Mouse (Mus musculus) CD8-positive naive resting alpha-beta T cell, adult 57 days (primary cell): ENCODE data around the gene Vmn2r35. TPM values are rescaled to one million over a fixed set of nuclear protein-coding genes. Genes with fewer than 3 reads are reported as not detected.

ENCODE experiments used
- total RNA-seq: library from RNA; stranded (reverse); gene quantifications from one replicate; pipeline ENCODE4 v1.2.4, GENCODE M21; 2023

Vmn2r35 gene
- total RNA-seq, result not detected

DNA sequence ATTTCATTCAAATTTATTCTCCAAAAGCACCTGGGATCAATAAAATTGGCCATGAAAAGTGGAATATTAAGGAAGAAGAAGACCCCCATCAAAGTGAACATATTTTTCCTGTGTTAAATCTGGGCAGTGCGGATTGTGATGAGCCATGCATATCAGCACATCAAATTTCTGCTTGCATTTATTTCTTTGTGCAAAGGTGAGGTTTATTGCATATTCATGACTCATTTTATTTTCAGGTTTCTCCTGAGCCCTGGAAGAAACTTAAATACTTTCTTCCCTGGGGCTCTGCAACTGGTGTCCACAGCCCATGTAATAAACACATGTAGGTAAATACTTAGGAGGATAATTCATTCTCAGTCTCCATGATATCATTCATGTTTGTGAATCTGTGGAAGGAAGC, at the start of gene Vmn2r35:
Vmn2r35 (minus strand) TSS at position 101 of the 400 bp plus-strand sequence.

Other genes with a start within 250 kb of the Vmn2r35 start
- not detected for gene Vmn2r34, start 130.4 kb downstream of the Vmn2r35 start, total RNA-seq
- gene Vmn2r36, start 82.6 kb upstream of the Vmn2r35 start, total RNA-seq, result not detected